Mouse (Mus musculus): ENCODE data around the gene Krtap26-1.

GRCm38 (mm10) chr16:88657426-88657825, 9.8 kb upstream of the Krtap26-1 start:
- peak; percentile 73 for TF ChIP-seq CTCF (IDR thresholded peaks at IDR 0.05; ENCODE audit: low read depth)
- no peak for TF ChIP-seq EP300 (IDR thresholded peaks at IDR 0.05; ENCODE audit: low read depth)

All from liver, postnatal 0 days (tissue).